Mouse (Mus musculus) erythroblast, embryonic 14.5 days (primary cell): Measurements from ENCODE around the gene Atp9a.

Source experiments
- GATA1 ChIP-seq: IDR thresholded peaks from 2 replicates; pipeline ENCODE4 v1.6.1; 2012; ENCODE audit warnings: low read length, inconsistent platforms, mixed read lengths
- TAL1 ChIP-seq: IDR thresholded peaks from 3 replicates; pipeline ENCODE4 v1.6.1; 2012; ENCODE audit warnings: low read length, inconsistent platforms, mixed read lengths

- TF ChIP-seq GATA1 (no peak), TAL1 (no peak)
These were observed 63.4 kb downstream of the Atp9a start for GRCm38 (mm10) chr2:168678662-168679294.
